Mouse (Mus musculus): Measurements from ENCODE around the gene Itpkb.
A peak's percentile ranks its signal among the peaks of the same experiment; 100 is the strongest.
"Not testable (repeated sequence)": the region's sequence is repeated elsewhere in the genome, so short reads cannot be mapped to it uniquely, and the experiment has no call there.

Gene Itpkb

DNA sequence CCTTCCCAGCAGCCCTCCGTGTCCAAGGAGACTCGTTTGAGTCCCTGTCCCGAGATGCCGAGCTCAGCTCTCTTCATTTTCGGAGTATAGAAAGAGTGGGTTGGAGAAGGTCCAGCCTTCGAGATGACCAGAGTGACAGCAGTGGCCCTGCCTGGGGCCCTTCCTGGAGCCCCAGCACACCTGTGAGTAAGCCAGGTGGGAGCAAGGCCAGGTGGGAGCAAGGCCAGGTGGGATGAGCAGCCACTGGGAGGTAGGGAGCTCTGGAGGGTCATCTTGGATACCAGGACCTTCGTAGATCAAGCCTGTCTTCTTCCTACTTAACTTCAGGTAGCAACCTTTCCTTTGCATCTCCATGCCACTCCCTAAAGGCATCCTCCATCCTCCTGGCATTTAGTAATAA is 37.8 kb downstream of the Itpkb start:
- DNase-seq (ENCODE audit: low spot score in 2 of 2): no peak

DNA sequence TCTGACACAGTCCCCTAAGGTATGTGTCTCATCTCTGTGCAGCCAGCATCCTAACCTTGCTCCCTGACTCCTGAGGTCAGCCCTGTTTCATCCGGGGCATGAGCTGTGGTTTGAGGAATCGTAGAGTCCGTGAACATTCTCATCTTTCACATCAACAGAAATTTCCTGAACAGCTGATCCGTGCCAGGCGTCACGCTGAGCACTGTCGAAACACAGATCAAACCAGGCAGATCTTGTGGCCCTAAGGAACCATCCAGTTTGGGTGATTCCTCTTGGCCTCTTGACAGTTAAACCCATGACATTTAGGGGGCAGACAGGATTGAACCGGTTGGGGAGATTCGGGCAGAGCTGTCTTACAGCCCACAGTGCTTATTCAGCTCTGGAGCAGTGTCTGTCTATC is 38.4 kb downstream of the Itpkb start:
- no peak for DNase-seq (ENCODE audit: low spot score in 2 of 2)

- DNase-seq (ENCODE audit: low spot score in 2 of 2): no peak
These were observed 40.8 kb downstream of the Itpkb start for GRCm38 (mm10) chr1:180370858-180371652.

GRCm38 (mm10) chr1:180372258-180372657 is 42.0 kb downstream of the Itpkb start:
- DNase-seq (ENCODE audit: low spot score in 2 of 2): not testable (repeated sequence)

- DNase-seq (ENCODE audit: low spot score in 2 of 2): no peak
These were observed 46.3 kb downstream of the Itpkb start for GRCm38 (mm10) chr1:180376598-180376997.

DNA sequence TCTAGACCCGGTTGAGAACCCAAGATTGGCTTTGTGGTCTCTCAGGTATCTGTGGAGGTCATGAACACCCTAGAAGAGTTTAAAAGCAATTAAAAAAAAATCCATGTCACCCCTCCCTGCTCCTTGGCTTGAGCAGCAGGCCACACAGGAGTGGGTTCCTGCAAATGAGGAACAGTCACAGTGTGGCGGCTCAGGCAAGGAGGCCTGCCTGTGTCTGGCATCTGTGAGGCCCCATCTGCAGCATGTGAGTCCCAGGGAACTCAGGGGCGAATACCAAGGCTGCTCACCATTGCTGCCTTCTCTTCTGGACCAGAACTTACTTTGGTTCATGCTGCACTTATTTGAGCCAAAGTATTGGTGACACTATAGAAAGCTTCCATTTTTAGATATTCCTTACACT is 49.3 kb downstream of the Itpkb start:
- DNase-seq (ENCODE audit: low spot score in 2 of 2): no peak

GRCm38 (mm10) chr1:180382358-180382757 is 52.1 kb downstream of the Itpkb start:
- no peak for DNase-seq (ENCODE audit: low spot score in 2 of 2)

DNA sequence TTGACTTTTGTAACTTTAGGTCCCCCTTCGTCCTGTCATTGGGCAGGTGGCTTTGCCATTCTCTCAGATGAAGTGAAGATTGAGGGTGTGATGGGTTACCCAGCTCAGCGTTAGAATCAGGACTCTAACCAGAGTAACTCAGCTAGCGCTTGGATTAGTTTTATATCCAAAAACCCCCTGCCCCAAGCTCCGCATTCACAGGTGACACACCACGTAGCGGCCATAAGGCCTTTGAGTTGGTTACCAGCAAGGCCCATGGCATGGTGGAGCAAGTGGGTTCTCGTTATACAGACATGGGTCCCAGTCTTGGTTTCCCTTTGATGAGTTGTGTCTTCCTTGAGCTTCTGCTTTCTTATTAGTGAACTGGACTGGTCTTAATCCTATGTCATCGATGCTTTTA is 53.6 kb downstream of the Itpkb start:
- no peak for DNase-seq (ENCODE audit: low spot score in 2 of 2)

DNA sequence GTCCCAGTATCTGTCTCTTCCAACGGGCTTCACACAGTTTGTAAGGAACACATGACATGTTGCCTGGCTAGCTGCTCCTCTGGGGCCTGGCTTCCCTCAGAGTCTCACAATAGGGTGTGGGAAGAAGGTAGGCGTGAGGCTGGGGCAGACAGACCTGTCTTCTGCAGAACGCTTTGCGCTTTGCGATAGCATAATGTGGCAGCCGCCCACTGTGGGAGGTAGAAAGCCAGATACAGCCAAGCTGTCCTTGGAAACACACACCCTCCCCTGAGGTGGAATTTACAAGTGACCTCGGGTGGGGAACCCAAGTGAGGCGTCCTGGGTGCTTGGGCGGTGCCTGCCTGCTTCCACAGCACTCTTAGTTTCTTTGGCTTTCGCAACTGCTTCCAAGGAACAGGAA is 54.2 kb downstream of the Itpkb start:
- DNase-seq (ENCODE audit: low spot score in 2 of 2): no peak

DNA sequence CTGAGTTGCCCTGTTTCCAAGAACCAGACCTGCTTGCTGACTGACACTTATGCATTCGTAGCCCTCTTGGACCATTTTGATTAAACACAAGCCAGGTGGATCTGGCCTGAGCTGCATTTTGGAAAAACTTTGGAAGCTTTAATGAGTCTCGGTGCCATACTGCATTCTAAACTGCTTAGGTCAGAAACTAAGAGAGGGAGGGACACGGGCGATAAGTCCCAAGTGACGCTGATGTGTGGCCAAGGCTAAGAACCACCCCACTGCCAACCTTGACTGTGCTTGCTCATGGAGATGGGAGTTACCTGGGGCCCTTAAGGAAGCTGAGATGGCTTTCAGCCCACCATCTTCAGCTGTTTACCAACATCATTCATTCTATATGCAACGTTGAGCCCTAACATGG is 55.0 kb downstream of the Itpkb start:
- no peak for DNase-seq (ENCODE audit: low spot score in 2 of 2)

DNA sequence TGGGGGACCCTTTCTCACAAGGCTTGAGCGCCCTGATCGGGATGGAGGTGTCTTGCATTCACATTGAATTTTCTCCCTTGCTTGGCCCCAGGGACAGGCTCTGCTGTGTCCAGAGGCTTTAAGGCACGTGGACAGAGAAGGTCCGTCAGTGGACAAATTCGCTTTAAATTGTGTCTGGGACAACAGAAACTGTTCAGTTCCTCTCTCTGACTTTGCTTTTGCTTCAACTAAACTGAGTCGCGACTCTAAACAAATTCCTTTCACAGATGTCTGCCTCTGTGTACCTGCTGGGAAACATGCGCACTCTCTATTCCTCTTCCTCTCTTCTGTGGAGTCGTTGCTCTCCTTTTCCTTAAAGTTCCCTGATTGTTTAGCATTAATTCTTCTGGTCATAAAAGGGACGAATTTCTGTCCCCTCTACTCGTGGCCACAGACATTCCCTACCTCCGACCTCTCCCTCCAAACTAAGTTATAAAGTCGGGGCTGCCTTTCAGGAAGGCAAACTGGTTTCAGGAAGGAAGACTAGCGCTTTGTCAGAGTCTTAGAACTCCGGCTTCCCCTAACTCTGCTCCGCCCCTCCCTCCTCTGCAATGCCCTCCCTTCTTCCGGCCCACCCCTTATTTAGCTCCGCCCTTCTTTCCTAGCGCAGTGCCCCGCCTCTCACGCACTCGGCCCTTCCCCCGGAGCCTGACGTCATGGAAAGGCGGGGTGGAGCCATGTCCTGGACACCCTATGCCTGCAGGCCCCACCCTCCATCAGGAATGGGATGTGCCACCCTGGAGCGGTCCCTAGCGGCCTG is 56.9 kb downstream of the Itpkb start:
- peak; percentile 95 to 96 for DNase-seq (ENCODE audit: low spot score in 2 of 2)

GRCm38 (mm10) chr1:180387750-180388480 is 57.6 kb downstream of the Itpkb start:
- DNase-seq (ENCODE audit: low spot score in 2 of 2): no peak

DNA sequence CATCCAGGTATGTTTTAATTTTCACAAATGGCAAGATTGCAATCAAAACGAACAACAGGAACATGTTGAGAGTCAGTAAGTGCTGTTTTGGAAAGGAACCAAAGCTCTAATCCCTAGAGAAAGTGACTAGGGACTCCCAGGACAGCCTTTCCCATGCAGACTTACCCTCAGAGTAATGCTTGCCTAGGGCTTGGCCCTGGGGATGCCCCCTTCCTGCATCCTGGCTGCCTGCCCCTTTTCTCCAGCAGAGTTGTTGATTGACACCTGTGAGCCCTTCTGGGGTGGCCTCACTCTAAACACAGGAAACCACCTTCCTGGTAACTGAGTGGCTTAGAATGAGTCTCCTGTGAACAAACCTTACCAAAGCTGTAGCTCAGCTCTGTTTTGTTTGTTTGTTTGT is 58.2 kb downstream of the Itpkb start:
- DNase-seq (ENCODE audit: low spot score in 2 of 2): no peak

DNA sequence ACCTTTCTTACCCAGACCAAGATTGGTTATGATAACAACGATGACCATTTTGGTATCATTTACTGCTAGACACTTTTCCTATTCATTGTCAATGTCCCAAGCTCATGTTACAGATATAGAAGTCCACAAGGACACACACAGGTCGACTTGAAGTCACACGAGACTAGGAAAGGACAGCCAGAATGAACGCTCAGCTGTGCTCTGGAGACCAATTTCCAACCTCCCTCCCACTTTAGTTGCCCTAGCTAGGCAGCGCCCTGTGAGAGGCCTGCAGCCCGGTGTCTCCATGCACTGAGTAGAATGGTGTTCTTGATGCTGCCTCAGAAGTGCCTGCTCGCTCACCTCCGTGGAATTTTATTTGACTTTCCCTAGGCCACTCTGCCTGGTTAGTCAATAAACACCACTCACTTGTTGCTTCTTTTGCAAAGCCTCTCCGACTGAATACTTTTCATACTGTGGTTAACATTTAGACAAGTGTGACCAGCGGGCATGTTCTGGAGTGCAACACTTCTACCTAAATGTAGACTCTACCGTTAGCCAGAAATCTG is 59.0 kb downstream of the Itpkb start:
- DNase-seq (ENCODE audit: low spot score in 2 of 2): not testable (repeated sequence)

DNA sequence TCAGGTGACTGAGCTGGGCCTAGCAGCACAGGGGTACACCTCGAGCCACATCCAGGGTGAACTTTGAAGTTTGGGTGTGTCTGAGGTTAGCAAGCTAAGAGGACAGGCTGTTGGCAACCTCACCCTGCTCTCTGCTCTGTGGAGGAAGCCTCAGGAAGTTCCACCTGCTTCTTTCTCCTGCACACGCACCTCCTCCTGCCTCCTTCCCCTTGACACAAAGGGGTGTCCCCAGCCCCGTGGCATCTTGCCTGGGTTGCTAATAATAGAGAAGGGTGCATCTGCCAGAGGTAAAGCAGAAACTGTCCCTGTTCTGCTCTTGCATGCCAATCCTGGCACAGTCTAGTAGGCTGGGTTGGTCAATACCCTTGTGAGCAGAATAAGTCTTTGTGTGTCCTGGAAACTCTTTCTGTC is 60.0 kb downstream of the Itpkb start:
- DNase-seq (ENCODE audit: low spot score in 2 of 2): no peak

DNA sequence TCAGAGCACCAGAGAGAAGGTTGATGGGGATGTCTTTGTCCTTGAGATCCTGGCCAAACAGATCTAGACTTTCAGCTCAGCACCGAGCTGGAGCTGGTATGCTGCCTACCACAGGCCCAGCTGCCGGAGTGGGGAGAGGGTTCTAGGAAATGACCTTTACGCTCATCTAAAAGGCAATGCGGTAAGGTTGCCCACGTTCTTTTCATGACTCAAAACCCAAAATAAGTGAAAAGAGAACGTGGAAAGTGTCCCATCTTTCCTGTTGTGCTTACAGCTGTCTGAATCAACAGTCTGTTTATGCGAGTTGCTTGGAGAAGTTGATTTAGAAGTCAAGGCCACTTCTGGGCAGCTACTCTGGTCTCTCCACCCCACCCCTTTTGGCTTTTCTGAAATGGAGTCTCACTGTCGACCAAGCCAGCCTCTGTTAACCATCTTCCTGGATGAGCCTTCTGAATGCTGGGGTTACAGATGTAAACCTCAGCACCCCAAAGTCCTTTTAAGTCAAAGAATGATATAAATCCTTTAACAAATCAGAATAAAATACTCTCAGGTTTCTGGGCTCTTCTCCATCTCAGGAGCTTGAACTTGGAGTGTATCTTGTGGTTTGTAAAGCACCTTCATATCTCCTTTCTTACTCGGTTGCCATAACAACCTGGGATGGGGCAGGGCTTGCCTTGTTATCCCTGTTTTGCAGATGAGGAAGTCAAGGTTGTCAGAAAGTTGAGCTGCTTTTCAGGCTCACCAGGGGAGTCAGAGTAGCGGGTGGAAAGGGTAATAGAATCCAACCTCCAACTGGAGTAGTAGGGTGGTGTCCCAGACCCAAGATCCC is 60.7 kb downstream of the Itpkb start:
- no peak for DNase-seq (ENCODE audit: low spot score in 2 of 2)

DNA sequence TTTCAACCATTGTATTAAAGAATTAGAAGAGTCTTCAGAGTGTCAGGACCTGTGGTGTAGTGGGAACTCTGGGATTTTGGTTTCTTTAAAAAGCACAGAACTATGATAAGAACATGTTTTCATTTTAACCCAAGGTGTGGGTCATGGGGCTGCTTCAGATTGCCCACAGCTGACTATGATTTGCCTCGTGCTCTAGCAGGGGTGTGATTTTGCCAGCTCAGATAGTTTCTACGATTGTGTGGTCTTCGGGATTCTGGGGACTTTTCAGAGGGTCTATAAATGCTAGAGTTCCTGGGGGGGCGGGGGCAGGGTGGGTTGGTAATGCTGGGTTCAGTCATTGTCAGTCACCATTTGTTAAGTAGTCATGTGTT is 61.3 kb downstream of the Itpkb start:
- no peak for DNase-seq (ENCODE audit: low spot score in 2 of 2)

- DNase-seq (ENCODE audit: low spot score in 2 of 2): no peak
These were observed 62.0 kb downstream of the Itpkb start for GRCm38 (mm10) chr1:180392137-180392798.

DNA sequence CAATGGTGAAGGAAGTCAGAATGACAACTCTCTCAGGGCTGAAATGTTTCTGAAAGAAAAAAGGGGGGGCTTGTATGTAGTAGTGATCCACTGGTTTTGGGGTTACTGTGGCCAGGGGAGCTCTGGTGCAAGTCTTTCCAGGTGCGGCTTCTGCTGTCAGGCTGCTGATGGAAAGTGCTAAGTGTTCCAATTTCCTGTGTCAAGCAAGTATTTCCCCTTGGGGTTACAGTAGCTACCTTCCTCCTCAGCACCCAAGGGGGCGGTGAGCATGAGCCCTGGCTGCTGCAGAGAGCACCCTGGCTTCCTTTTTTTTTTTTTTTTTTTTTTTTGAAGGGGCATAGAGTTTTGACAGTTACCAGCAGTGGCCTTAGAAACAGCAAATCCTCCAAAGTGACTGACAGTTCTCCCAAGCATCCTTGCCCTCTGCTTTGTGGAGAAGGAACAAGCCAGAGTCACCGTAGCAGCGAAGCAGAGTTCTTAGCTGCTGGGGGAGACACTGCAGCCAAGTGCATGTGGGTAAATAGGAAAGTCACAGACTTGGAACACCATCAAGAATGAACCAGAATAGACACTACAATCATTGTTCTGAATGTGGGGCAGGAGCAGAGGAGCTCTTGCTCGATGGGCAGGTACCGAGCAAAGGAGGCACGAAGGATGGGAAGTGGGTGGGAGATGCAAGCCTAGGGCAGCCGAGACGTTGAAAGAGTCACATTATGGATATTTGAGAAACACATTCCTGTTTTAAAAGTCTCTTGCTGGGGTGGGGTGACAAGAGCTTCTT is 62.9 kb downstream of the Itpkb start:
- DNase-seq (ENCODE audit: low spot score in 2 of 2): no peak

GRCm38 (mm10) chr1:180393873-180394272 is 63.6 kb downstream of the Itpkb start:
- DNase-seq (ENCODE audit: low spot score in 2 of 2): no peak
